Mouse (Mus musculus) heart, postnatal 36 days (tissue): ENCODE measurements around the gene Foxn3. TPM values are rescaled to one million over a fixed set of nuclear protein-coding genes. Genes with fewer than 3 reads are reported as not detected.

Experiments
- DNase-seq, 2 experiments: peaks; one replicate each; pipeline ENCODE4 v3.0.0; 2021 to 2022
- intact Hi-C: fragments of 180-260 bp; cut with DNase I; formaldehyde crosslinking; loops from one replicate; pipeline ENCODE4 v1.15.1; 2025
- total RNA-seq, 2 experiments: library from RNA; stranded (reverse); gene quantifications; 2 replicates each; pipeline ENCODE4 v1.2.3; 2021

The Foxn3 gene
- total RNA-seq, 2 experiments from 2014 or later, result 120 to 133 TPM

GRCm38 (mm10) chr12:99280291-99280690 is 283.1 kb downstream of the Foxn3 start:
- intact Hi-C loops, result no loop called here
- no peak for DNase-seq

- DNase-seq, result no peak
- intact Hi-C loops, result no loop called here
Measured at GRCm38 (mm10) chr12:99279426-99279825, 284.0 kb downstream of the Foxn3 start.

GRCm38 (mm10) chr12:99274589-99274988 is 288.8 kb downstream of the Foxn3 start:
- intact Hi-C loops, result no loop called here
- no peak for DNase-seq

GRCm38 (mm10) chr12:99269396-99269795 is 294.0 kb downstream of the Foxn3 start:
- intact Hi-C loops, result no loop called here
- peak in 1 of 2 experiments; percentile 50 for DNase-seq

GRCm38 (mm10) chr12:99268954-99269353 is 294.4 kb downstream of the Foxn3 start:
- intact Hi-C loops, result no loop called here

GRCm38 (mm10) chr12:99267732-99268131 is 295.6 kb downstream of the Foxn3 start:
- DNase-seq, result no peak
- intact Hi-C loops, result no loop called here

More at GRCm38 (mm10) chr12:99268954-99269353, 294.4 kb downstream of the Foxn3 start:
- no peak for DNase-seq

GRCm38 (mm10) chr12:99266434-99266833 is 296.9 kb downstream of the Foxn3 start:
- intact Hi-C loops, result no loop called here
- no peak for DNase-seq

GRCm38 (mm10) chr12:99265777-99266176 is 297.6 kb downstream of the Foxn3 start:
- intact Hi-C loops, result no loop called here
- DNase-seq, result no peak

GRCm38 (mm10) chr12:99264386-99264785 is 299.0 kb downstream of the Foxn3 start:
- intact Hi-C loops, result loop anchor here (5.0 kb wide), 1 partner anchor 73 kb away; no protein-coding TSS in a partner anchor
- DNase-seq, result no peak

- no peak for DNase-seq
- intact Hi-C loops, result loop anchor here (5.0 kb wide), 1 partner anchor 74 kb away; no protein-coding TSS in a partner anchor
Measured at GRCm38 (mm10) chr12:99263592-99264335, 299.6 kb downstream of the Foxn3 start.

- intact Hi-C loops, result loop anchor here (5.0 kb wide), 1 partner anchor 74 kb away; no protein-coding TSS in a partner anchor
Measured at GRCm38 (mm10) chr12:99262840-99263239, 300.5 kb downstream of the Foxn3 start.

GRCm38 (mm10) chr12:99262066-99262599 is 301.2 kb downstream of the Foxn3 start:
- intact Hi-C loops, result loop anchor here (5.0 kb wide), 1 partner anchor 75 kb away; no protein-coding TSS in a partner anchor
- no peak for DNase-seq

More at GRCm38 (mm10) chr12:99262840-99263239, 300.5 kb downstream of the Foxn3 start:
- DNase-seq, result no peak

GRCm38 (mm10) chr12:99260171-99260570 is 303.2 kb downstream of the Foxn3 start:
- intact Hi-C loops, result loop anchor here (5.0 kb wide), 1 partner anchor 77 kb away; no protein-coding TSS in a partner anchor
- DNase-seq, result no peak

- intact Hi-C loops, result no loop called here
- no peak for DNase-seq
Measured at GRCm38 (mm10) chr12:99257570-99257969, 305.8 kb downstream of the Foxn3 start.

GRCm38 (mm10) chr12:99256997-99257396 is 306.4 kb downstream of the Foxn3 start:
- intact Hi-C loops, result no loop called here

GRCm38 (mm10) chr12:99256463-99256862 is 306.9 kb downstream of the Foxn3 start:
- intact Hi-C loops, result no loop called here
- no peak for DNase-seq

More at GRCm38 (mm10) chr12:99256997-99257396, 306.4 kb downstream of the Foxn3 start:
- DNase-seq, result no peak

- no peak for DNase-seq
- intact Hi-C loops, result no loop called here
Measured at GRCm38 (mm10) chr12:99254436-99254835, 308.9 kb downstream of the Foxn3 start.

GRCm38 (mm10) chr12:99253562-99253961 is 309.8 kb downstream of the Foxn3 start:
- intact Hi-C loops, result no loop called here
- no peak for DNase-seq

GRCm38 (mm10) chr12:99248606-99249005 is 314.8 kb downstream of the Foxn3 start:
- intact Hi-C loops, result no loop called here

GRCm38 (mm10) chr12:99247939-99248338 is 315.4 kb downstream of the Foxn3 start:
- no peak for DNase-seq
- intact Hi-C loops, result no loop called here

More at GRCm38 (mm10) chr12:99248606-99249005, 314.8 kb downstream of the Foxn3 start:
- DNase-seq, result no peak

GRCm38 (mm10) chr12:99246984-99247746 is 316.2 kb downstream of the Foxn3 start:
- no peak for DNase-seq
- intact Hi-C loops, result no loop called here
